Mouse (Mus musculus) subcutaneous adipose tissue, adult 2 months (tissue): ENCODE results near the gene Mab21l1. TPM values are rescaled to one million over a fixed set of nuclear protein-coding genes. Genes with fewer than 3 reads are reported as not detected.

Experiments
- polyA plus RNA-seq: library from polyadenylated mRNA; depleted of rRNA; stranded (reverse); fragments of >200 nt; gene quantifications from 2 replicates; pipeline ENCODE4 v1.2.3, GENCODE M21; 2012; ENCODE audit warnings: low replicate concordance; rRNA removed

Gene Mab21l1
- not detected in 2 replicates for polyA plus RNA-seq

GRCm38 (mm10) chr3:55782056-55782687 is at the start of gene Mab21l1:
Gene Mab21l1, plus strand, starts transcription at chr3:55782510.

